Mouse (Mus musculus) gastrocnemius, postnatal 25 days (tissue): ENCODE data around the gene Timp4. TPM values are rescaled to one million over a fixed set of nuclear protein-coding genes. Genes with fewer than 3 reads are reported as not detected.

ENCODE experiments used
- total RNA-seq, 2 experiments: library from RNA; stranded (reverse); gene quantifications; 1 replicate in 1 of 2; 2 replicates in 1 of 2; pipeline ENCODE4 v1.2.3; 2021

Timp4 gene
- total RNA-seq, 2 experiments from 2014 or later = 21.8 to 23.9 TPM

Other genes starting within 250 kb of the Timp4 start
- gene Tamm41, start 214.3 kb downstream of the Timp4 start, total RNA-seq = 1 to 10 TPM; 7.2 to 7.9 TPM
- gene Syn2, start 117.3 kb downstream of the Timp4 start, total RNA-seq = 1 to 10 TPM; 1.8 to 2.7 TPM
- not detected for gene Gm17482, start 24.9 kb downstream of the Timp4 start, total RNA-seq
- gene Pparg, start 108.7 kb upstream of the Timp4 start, total RNA-seq = 1 to 10 TPM; 1.8 to 9.2 TPM